Mouse (Mus musculus): ENCODE measurements around the gene Clca2. TPM values are rescaled to one million over a fixed set of nuclear protein-coding genes. Genes with fewer than 3 reads are reported as not detected.

The Clca2 gene
- polyA plus RNA-seq, 1 experiment from 2014 or later: 0.04 TPM

DNA sequence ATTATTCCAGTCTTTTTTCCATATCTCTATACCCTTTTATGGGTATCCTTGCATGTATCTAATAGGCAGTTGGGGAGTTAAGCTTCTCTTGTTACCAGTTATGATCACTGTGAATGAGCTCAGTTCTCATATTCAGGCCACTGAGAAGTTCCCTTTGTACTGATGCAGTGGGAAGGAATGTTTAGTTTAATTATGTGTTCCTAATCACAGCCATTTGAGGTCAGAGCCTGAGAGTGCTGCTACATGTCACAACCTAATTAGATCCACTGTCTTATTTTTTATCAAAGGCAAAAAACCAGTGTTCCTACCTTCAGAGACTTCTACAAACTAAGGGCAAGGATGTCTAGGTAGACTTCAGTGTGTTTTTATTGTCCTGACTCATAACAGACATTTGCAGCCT lies 30.1 kb upstream of the Clca2 start:
- Histone ChIP-seq H3K36me3 (ENCODE audit: control insufficient read depth, insufficient read depth, low read length) (peaks cover 60% of the 10 kb centered on the region), H3K4me2 (ENCODE audit: low read length) (no peak overlapping the region), H3K4me3 (ENCODE audit: control insufficient read depth in 1 of 2, insufficient read depth in 1 of 2, low read depth in 1 of 2, low read length in 2 of 2) (no peak overlapping the region)

DNA sequence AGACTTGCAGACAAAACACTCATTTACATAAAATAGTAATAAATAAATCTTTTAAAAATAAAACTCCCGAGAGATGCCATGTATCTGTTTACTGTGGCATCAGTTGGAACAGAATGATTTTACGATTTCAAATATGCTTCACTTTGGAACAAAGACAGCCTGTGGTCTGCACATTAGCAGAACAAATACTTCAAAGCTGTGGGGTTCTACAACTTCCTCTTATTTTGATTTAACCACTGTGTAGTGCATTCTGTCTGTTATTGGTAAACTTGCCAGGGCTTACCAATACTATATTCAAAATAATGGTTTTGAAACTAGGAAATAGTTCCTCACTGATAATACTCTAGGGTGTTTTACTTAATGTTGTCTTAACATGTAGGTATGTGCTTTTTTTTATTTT lies 27.4 kb upstream of the Clca2 start:
- Histone ChIP-seq H3K4me1 (ENCODE audit: control insufficient read depth in 2 of 2, insufficient read depth in 2 of 2, low read length in 2 of 2) (no peaks in the 10 kb centered on the region), H3K9me3 (ENCODE audit: control insufficient read depth, low read length) (no peaks in the 10 kb centered on the region), H3K27me3 (ENCODE audit: control insufficient read depth, insufficient read depth, low read length) (no peaks in the 10 kb centered on the region), H3K27ac (replicated peaks in 1 of 2; ENCODE audit: control insufficient read depth in 1 of 2, insufficient read depth in 1 of 2, low read depth in 2 of 2, low read length in 2 of 2) (no peak overlapping the region), H3K36me3 (ENCODE audit: control insufficient read depth, insufficient read depth, low read length) (peaks cover 36% of the 10 kb centered on the region), H3K4me3 (ENCODE audit: control insufficient read depth in 1 of 2, insufficient read depth in 1 of 2, low read depth in 1 of 2, low read length in 2 of 2) (no peak overlapping the region), H3K4me2 (ENCODE audit: low read length) (no peak overlapping the region), H3K9ac (ENCODE audit: low read length) (no peak overlapping the region)
- ATAC-seq (ENCODE audit: insufficient number of reproducible peaks, insufficient read depth, low FRiP score, low read depth): no peak
- 88% methylated on average over 2 of the region's 2 CpGs for WGBS

More for the DNA sequence above, 30.1 kb upstream of the Clca2 start:
- no peak for ATAC-seq (ENCODE audit: insufficient number of reproducible peaks, insufficient read depth, low FRiP score, low read depth)
- no peaks in the 10 kb centered on the region for H3K9me3 ChIP-seq (ENCODE audit: control insufficient read depth, low read length)
- H3K27ac ChIP-seq (replicated peaks in 1 of 2; ENCODE audit: control insufficient read depth in 1 of 2, insufficient read depth in 1 of 2, low read depth in 2 of 2, low read length in 2 of 2): no peak overlapping the region
- no peaks in the 10 kb centered on the region for H3K4me1 ChIP-seq (ENCODE audit: control insufficient read depth in 2 of 2, insufficient read depth in 2 of 2, low read length in 2 of 2)
- no peaks in the 10 kb centered on the region for H3K27me3 ChIP-seq (ENCODE audit: control insufficient read depth, insufficient read depth, low read length)
- no peak overlapping the region for H3K9ac ChIP-seq (ENCODE audit: low read length)

DNA sequence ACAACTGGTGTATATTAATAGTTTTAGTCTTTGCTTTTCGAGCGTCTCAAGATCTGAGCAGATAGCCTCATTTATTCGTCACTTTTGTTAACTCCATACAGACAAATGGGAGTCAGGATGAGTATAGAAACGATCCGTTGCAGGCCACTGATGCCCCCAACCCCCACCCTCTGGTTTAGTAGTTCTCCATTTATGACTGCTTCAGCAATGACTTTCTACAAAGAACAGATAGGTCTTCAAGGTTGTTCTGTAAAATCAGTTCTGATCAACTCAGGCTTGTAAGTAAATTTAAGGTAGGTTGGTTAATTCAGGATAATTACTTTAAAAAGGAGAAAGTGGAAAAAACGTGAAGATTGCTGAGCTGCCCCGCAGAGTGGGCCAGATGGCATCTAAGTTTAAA lies 20.2 kb upstream of the Clca2 start:
- WGBS: 71% methylated on average over 7 of the region's 7 CpGs

DNA sequence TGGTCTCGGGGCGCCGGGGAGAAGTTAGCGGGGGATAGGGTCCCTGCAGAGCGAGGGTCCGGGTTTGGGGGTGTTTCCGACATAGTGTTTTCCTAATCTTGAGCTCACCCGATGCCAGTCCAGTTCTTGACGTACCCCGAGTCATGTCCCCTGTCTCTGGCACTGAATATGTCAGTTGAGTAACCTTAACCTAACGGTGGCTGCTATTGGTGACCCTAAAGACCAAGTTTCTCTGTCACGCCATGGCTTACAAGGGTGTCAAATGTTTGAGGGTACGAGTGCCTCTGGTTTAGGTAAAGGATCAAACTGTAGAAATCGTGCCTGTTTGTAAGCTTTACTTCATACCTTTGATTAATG lies 19.7 kb upstream of the Clca2 start:
- Histone ChIP-seq H3K9ac (ENCODE audit: low read length) (peak overlapping the region; percentile 85), H3K4me1 (ENCODE audit: control insufficient read depth in 2 of 2, insufficient read depth in 2 of 2, low read length in 2 of 2) (peaks cover 5 to 9% of the 10 kb centered on the region in 2 experiments; a peak in 3 of 4 replicates), H3K27ac (replicated peaks in 1 of 2; ENCODE audit: control insufficient read depth in 1 of 2, insufficient read depth in 1 of 2, low read depth in 2 of 2, low read length in 2 of 2) (peak overlapping the region; percentile 78 to 97), H3K9me3 (ENCODE audit: control insufficient read depth, low read length) (no peaks in the 10 kb centered on the region), H3K4me3 (ENCODE audit: control insufficient read depth in 1 of 2, insufficient read depth in 1 of 2, low read depth in 1 of 2, low read length in 2 of 2) (peak overlapping the region; percentile 62 to 75), H3K36me3 (ENCODE audit: control insufficient read depth, insufficient read depth, low read length) (no peaks in the 10 kb centered on the region), H3K27me3 (ENCODE audit: control insufficient read depth, insufficient read depth, low read length) (no peaks in the 10 kb centered on the region), H3K4me2 (ENCODE audit: low read length) (peak overlapping the region; percentile 85)
- ATAC-seq (ENCODE audit: insufficient number of reproducible peaks, insufficient read depth, low FRiP score, low read depth): no peak
- 3% methylated on average over 14 of the region's 14 CpGs for WGBS

More for the DNA sequence above, 20.2 kb upstream of the Clca2 start:
- Histone ChIP-seq H3K36me3 (ENCODE audit: control insufficient read depth, insufficient read depth, low read length) (no peaks in the 10 kb centered on the region), H3K9me3 (ENCODE audit: control insufficient read depth, low read length) (no peaks in the 10 kb centered on the region), H3K9ac (ENCODE audit: low read length) (peak overlapping the region; percentile 85), H3K4me3 (ENCODE audit: control insufficient read depth in 1 of 2, insufficient read depth in 1 of 2, low read depth in 1 of 2, low read length in 2 of 2) (peak overlapping the region in 1 of 2 experiments; percentile 75; a peak in 2 of 4 replicates), H3K27ac (replicated peaks in 1 of 2; ENCODE audit: control insufficient read depth in 1 of 2, insufficient read depth in 1 of 2, low read depth in 2 of 2, low read length in 2 of 2) (no peak overlapping the region), H3K4me2 (ENCODE audit: low read length) (peak overlapping the region; percentile 85), H3K27me3 (ENCODE audit: control insufficient read depth, insufficient read depth, low read length) (no peaks in the 10 kb centered on the region), H3K4me1 (ENCODE audit: control insufficient read depth in 2 of 2, insufficient read depth in 2 of 2, low read length in 2 of 2) (peaks cover 5 to 9% of the 10 kb centered on the region in 2 experiments; a peak in 3 of 4 replicates)
- no peak for ATAC-seq (ENCODE audit: insufficient number of reproducible peaks, insufficient read depth, low FRiP score, low read depth)

DNA sequence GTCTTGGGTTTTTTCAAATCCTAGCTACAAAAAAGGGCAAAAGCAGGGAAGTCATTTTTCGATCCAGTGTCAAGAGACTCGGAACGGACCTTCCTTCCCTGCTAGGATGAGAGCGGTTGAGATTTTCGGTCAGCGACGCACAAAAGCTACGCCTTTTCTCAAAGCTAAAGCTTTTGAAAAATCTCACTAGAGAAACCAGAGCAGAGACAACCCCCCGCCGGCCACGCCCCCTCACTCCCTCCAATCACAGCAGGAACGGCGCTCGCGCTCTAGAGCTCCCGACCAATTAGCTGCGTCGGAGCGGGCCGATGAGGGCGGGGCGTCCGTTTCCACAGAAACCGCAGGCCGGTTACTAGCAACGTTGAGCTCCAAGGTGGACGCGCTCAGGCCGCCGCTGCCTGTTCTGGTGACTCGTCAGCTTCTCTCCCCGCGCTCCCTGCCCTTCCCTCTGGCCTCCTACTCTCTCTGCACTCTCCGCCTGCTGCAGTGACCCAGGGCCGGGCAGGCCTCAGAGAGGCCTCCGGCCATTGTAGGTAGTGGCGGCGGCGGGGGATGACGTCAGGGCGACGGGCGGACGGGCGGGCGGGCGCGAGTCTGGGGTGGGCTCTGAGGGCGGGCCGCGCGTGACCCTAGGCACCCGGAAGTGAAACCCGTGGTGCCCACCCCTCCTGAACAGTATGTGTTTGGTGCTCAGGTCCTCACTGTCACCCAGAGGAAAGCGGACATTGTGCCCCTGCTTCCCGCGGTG lies 19.2 kb upstream of the Clca2 start, which contains the start of gene Odf2l:
Gene Odf2l (plus strand): TSS at position 335 of the 748 bp plus-strand sequence.
- H3K4me1 ChIP-seq (ENCODE audit: control insufficient read depth in 2 of 2, insufficient read depth in 2 of 2, low read length in 2 of 2): peaks cover 5 to 9% of the 10 kb centered on the region in 2 experiments; a peak in 3 of 4 replicates
- peak within 1 kb of the TSS; percentile 85 for H3K9ac ChIP-seq (ENCODE audit: low read length)
- H3K4me2 ChIP-seq (ENCODE audit: low read length): peak within 1 kb of the TSS; percentile 85
- no peaks in the 10 kb centered on the region for H3K36me3 ChIP-seq (ENCODE audit: control insufficient read depth, insufficient read depth, low read length)
- peak; percentile 97 for ATAC-seq (ENCODE audit: insufficient number of reproducible peaks, insufficient read depth, low FRiP score, low read depth)
- H3K27ac ChIP-seq (replicated peaks in 1 of 2; ENCODE audit: control insufficient read depth in 1 of 2, insufficient read depth in 1 of 2, low read depth in 2 of 2, low read length in 2 of 2): peak within 1 kb of the TSS; percentile 95 to 97
- H3K27me3 ChIP-seq (ENCODE audit: control insufficient read depth, insufficient read depth, low read length): no peaks in the 10 kb centered on the region
- H3K9me3 ChIP-seq (ENCODE audit: control insufficient read depth, low read length): no peaks in the 10 kb centered on the region
- peak within 1 kb of the TSS; percentile 62 to 75 for H3K4me3 ChIP-seq (ENCODE audit: control insufficient read depth in 1 of 2, insufficient read depth in 1 of 2, low read depth in 1 of 2, low read length in 2 of 2)
- WGBS: under 1% methylated on average over 57 of the region's 57 CpGs

DNA sequence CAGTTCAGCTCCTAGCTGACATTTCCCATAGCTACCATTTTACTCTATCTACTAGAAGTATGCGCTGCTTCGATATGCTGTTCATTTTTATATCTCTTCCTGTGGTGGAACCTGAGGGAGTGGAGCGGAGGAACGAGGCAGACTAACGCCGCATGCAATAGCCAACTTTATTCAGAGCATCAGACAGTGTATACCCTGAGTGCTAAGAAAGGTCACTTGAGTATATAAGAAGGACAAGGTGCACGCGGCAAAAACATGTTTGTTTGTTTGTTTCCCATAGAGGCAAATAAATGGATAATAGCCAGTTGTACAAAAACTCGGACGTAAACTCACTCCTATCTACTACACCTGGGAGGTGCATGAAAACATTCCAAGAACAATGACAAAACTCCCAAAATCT lies 18.4 kb upstream of the Clca2 start:
- Histone ChIP-seq H3K27me3 (ENCODE audit: control insufficient read depth, insufficient read depth, low read length) (no peaks in the 10 kb centered on the region), H3K4me3 (ENCODE audit: control insufficient read depth in 1 of 2, insufficient read depth in 1 of 2, low read depth in 1 of 2, low read length in 2 of 2) (peak overlapping the region in 1 of 2 experiments; percentile 75; a peak in 3 of 4 replicates), H3K4me1 (ENCODE audit: control insufficient read depth in 2 of 2, insufficient read depth in 2 of 2, low read length in 2 of 2) (peaks cover 5 to 9% of the 10 kb centered on the region in 2 experiments; a peak in 3 of 4 replicates), H3K27ac (replicated peaks in 1 of 2; ENCODE audit: control insufficient read depth in 1 of 2, insufficient read depth in 1 of 2, low read depth in 2 of 2, low read length in 2 of 2) (peak overlapping the region in 1 of 2 experiments; percentile 97; a peak in 1 of 4 replicates), H3K36me3 (ENCODE audit: control insufficient read depth, insufficient read depth, low read length) (no peaks in the 10 kb centered on the region), H3K9ac (ENCODE audit: low read length) (peak overlapping the region; percentile 85), H3K9me3 (ENCODE audit: control insufficient read depth, low read length) (no peaks in the 10 kb centered on the region), H3K4me2 (ENCODE audit: low read length) (peak overlapping the region; percentile 85)
- WGBS: 78% methylated on average over 10 of the region's 10 CpGs
- ATAC-seq (ENCODE audit: insufficient number of reproducible peaks, insufficient read depth, low FRiP score, low read depth): no peak

DNA sequence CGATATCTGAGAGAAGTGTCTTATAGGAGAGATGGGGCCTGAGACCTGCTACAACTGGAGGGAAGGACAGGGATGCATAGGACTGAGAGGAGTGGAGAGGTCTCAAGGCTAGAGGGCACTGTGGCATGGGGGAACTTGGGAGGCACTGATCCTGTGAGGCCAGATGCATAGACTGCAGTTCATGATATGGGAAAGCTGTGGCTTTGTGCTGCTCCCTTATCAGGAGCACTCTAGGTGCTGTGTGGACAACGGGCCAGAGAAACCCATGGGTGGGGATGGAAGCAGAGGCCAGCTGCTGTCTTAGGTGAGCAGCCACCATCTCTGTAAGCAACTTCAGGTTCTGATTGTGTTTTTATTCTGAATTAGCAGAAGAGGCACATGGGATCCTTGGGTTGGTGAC lies 15.9 kb upstream of the Clca2 start:
- H3K27me3 ChIP-seq (ENCODE audit: control insufficient read depth, insufficient read depth, low read length): no peaks in the 10 kb centered on the region
- H3K36me3 ChIP-seq (ENCODE audit: control insufficient read depth, insufficient read depth, low read length): no peaks in the 10 kb centered on the region
- no peak overlapping the region for H3K4me3 ChIP-seq (ENCODE audit: control insufficient read depth in 1 of 2, insufficient read depth in 1 of 2, low read depth in 1 of 2, low read length in 2 of 2)
- H3K27ac ChIP-seq (replicated peaks in 1 of 2; ENCODE audit: control insufficient read depth in 1 of 2, insufficient read depth in 1 of 2, low read depth in 2 of 2, low read length in 2 of 2): no peak overlapping the region
- ATAC-seq (ENCODE audit: insufficient number of reproducible peaks, insufficient read depth, low FRiP score, low read depth): no peak
- H3K9me3 ChIP-seq (ENCODE audit: control insufficient read depth, low read length): no peaks in the 10 kb centered on the region
- H3K4me1 ChIP-seq (ENCODE audit: control insufficient read depth in 2 of 2, insufficient read depth in 2 of 2, low read length in 2 of 2): peaks cover 5 to 9% of the 10 kb centered on the region in 2 experiments; a peak in 3 of 4 replicates
- H3K4me2 ChIP-seq (ENCODE audit: low read length): no peak overlapping the region
- no peak overlapping the region for H3K9ac ChIP-seq (ENCODE audit: low read length)
- 75% methylated on average over 2 of the region's 2 CpGs for WGBS
